Mouse (Mus musculus): ENCODE measurements at regions not wholly inside any gene's neighbourhood (a gene's known extent, or its start where the extent isn't known, plus 50 kb on each side); places are given as distances from the start of the nearest gene placed in this dataset.

DNA sequence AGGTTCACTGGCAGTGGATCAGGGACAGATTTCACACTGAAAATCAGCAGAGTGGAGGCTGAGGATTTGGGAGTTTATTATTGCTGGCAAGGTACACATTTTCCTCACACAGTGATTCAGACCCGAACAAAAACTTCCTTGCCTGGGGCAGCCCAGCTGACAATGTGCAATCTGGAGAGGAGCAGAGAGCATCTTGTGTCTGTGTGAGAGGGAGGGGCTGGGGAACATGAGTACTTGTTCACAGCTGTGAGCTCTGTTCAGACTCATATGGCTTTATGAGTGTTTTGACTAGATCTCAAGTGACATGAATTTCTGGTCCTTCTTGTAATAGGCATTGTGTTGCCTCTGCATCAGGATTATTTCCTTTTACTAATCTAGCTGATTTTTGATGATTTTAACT is 74.8 kb upstream of the Tacstd2 start:
- TF ChIP-seq E2F4 (IDR thresholded peaks at IDR 0.05; ENCODE audit: borderline replicate concordance, low read depth, low read length): no peak
- no peak for TF ChIP-seq EP300 (IDR thresholded peaks at IDR 0.05; ENCODE audit: low read depth in 1 of 2, low read length in 2 of 2)
